Mouse (Mus musculus) MEL (cell line): ENCODE data around the gene Eif3b.

Experiments
- CTCF ChIP-seq, 3 experiments: IDR thresholded peaks in 2 of 3; conservative IDR thresholded peaks in 1 of 3; 2 replicates each; pipeline ENCODE4 v1.5.1; 2011 to 2012; ENCODE audit warnings: low read length in 3 of 3, low read depth in 2 of 3, mild to moderate bottlenecking in 2 of 3, improper control_type of control experiment in 1 of 3, inconsistent platforms in 1 of 3, mixed read lengths in 1 of 3, moderate library complexity in 1 of 3; ENCODE audit not compliant: control insufficient read depth in 1 of 3, insufficient read depth in 1 of 3, poor library complexity in 1 of 3, severe bottlenecking in 1 of 3
- MAX ChIP-seq: IDR thresholded peaks from 2 replicates; pipeline ENCODE4 v1.6.1; 2011; ENCODE audit warnings: low read length, improper control_type of control experiment
- MAZ ChIP-seq: IDR thresholded peaks from 2 replicates; pipeline ENCODE4 v1.6.1; 2012; ENCODE audit warnings: low read depth, mild to moderate bottlenecking, inconsistent platforms, low read length, improper control_type of control experiment
- POLR2A ChIP-seq, 2 experiments: IDR thresholded peaks; 2 replicates each; pipeline ENCODE4 v1.6.1; 2011 to 2012; ENCODE audit warnings: low read length in 2 of 2, mild to moderate bottlenecking in 2 of 2, control low read depth in 1 of 2, improper control_type of control experiment in 1 of 2, low read depth in 1 of 2, moderate library complexity in 1 of 2; ENCODE audit not compliant: control insufficient read depth in 1 of 2, insufficient read depth in 1 of 2, poor library complexity in 1 of 2
- RCOR1 ChIP-seq: IDR thresholded peaks from 2 replicates; pipeline ENCODE4 v1.6.1; 2012; ENCODE audit warnings: low read depth, mild to moderate bottlenecking, inconsistent platforms, low read length, improper control_type of control experiment

- TF ChIP-seq POLR2A (IDR thresholded peaks at IDR 0.05; ENCODE audit: control insufficient read depth in 1 of 2, insufficient read depth in 1 of 2, low read depth in 1 of 2, low read length in 2 of 2, poor library complexity in 1 of 2) (no peak), MAX (no peak), MAZ (no peak), RCOR1 (no peak), CTCF (IDR thresholded peaks at IDR 0.05 in 2 of 3, conservative IDR thresholded peaks at IDR 0.05 in 1 of 3; ENCODE audit: control insufficient read depth in 1 of 3, insufficient read depth in 1 of 3, low read depth in 2 of 3, low read length in 3 of 3, poor library complexity in 1 of 3, severe bottlenecking in 1 of 3) (no peak)
These were observed 27.7 kb upstream of the Eif3b start for GRCm38 (mm10) chr5:140391435-140391834.
